Mouse (Mus musculus) embryonic facial prominence, embryonic 14.5 days (tissue): Measurements from ENCODE around the gene Fcgbp. TPM values are rescaled to one million over a fixed set of nuclear protein-coding genes. Genes with fewer than 3 reads are reported as not detected.
"Not testable (repeated sequence)": the region's sequence is repeated elsewhere in the genome, so short reads cannot be mapped to it uniquely, and the experiment has no call there.

Source experiments
- ATAC-seq: fragments of 200-750 bp; cut with Nextera tagmentation; 2 replicates; pipeline ENCODE4 v1.8.0; 2017; ENCODE audit warnings: low read depth, moderate number of reproducible peaks, moderate TSS enrichment
- DNase-seq: peaks from one replicate; pipeline ENCODE4 v3.0.0-alpha.2; 2015; ENCODE audit warnings: low spot score
- H3K27ac ChIP-seq: fragments of 300-500 bp; sonication (generic); replicated peaks from 2 replicates; pipeline ENCODE4 v1.5.1; 2014; ENCODE audit warnings: low read depth, mild to moderate bottlenecking, low read length, moderate library complexity
- H3K27me3 ChIP-seq: fragments of 300-500 bp; sonication (generic); replicated peaks from 2 replicates; pipeline ENCODE4 v1.6.1; 2014; ENCODE audit warnings: low read length; ENCODE audit not compliant: control insufficient read depth, insufficient read depth
- H3K36me3 ChIP-seq: fragments of 300-500 bp; sonication (generic); 2 replicates; pipeline ENCODE4 v1.6.1; 2014; ENCODE audit warnings: low read length, mixed read lengths; ENCODE audit not compliant: control insufficient read depth, insufficient read depth
- H3K4me1 ChIP-seq: fragments of 300-500 bp; sonication (generic); 2 replicates; pipeline ENCODE4 v1.6.1; 2014; ENCODE audit warnings: antibody characterized with exemption, low read length; ENCODE audit not compliant: control insufficient read depth, insufficient read depth
- H3K4me2 ChIP-seq: fragments of 300-500 bp; sonication (generic); 2 replicates; pipeline ENCODE4 v1.6.1; 2014; ENCODE audit warnings: low read depth, mild to moderate bottlenecking, low read length, moderate library complexity, mixed read lengths
- H3K4me3 ChIP-seq: fragments of 300-500 bp; sonication (generic); 2 replicates; pipeline ENCODE4 v1.5.1; 2014; ENCODE audit warnings: low read depth, mild to moderate bottlenecking, low read length
- H3K9ac ChIP-seq: fragments of 300-500 bp; sonication (generic); 2 replicates; pipeline ENCODE4 v1.6.1; 2014; ENCODE audit warnings: low read depth, mild to moderate bottlenecking, low read length, moderate library complexity, mixed read lengths
- H3K9me3 ChIP-seq: fragments of 300-500 bp; sonication (generic); 2 replicates; pipeline ENCODE4 v1.6.1; 2016; ENCODE audit warnings: low read length; ENCODE audit not compliant: control insufficient read depth
- WGBS: fragments of 180-500 bp; shearing (Covaris S2); extraction: QIAGEN DNeasy Blood & Tissue Kit; methylation state at CpG from one replicate; pipeline ENCODE4 v1.1.7; 2014; 5-methylcytosine and 5-hydroxymethylcytosine counted together
- polyA plus RNA-seq: library from polyadenylated mRNA; unstranded; fragments of >200 nt; fragmentation: Nextera tagmentation; extraction: Ambion mirVana; gene quantifications from 2 replicates; pipeline ENCODE4 v1.2.1, GENCODE M21; 2014

Fcgbp gene
- polyA plus RNA-seq, 1 experiment from 2014 or later: 0.58 TPM

DNA sequence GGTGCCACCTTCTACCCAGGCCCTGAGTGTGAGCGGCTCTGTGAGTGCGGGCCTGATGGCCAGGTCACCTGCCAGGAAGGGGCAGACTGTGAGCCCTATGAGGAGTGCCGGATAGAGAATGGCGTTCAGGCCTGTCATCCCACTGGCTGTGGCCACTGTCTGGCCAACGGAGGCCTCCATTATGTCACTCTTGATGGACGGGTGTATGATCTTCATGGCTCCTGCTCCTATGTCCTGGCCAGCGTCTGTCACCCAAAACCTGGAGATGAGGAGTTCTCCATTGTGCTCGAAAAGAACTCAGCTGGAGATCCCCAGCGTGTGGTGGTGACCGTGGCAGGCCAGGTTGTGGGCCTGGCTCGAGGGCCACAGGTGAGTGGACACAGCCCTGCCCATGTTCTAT, 35.2 kb downstream of the Fcgbp start:
- H3K27me3 ChIP-seq: no peaks in the 10 kb centered on the region; the same call in 1 of the 2 replicates
- DNase-seq: no peak
- H3K9me3 ChIP-seq: no peaks in the 10 kb centered on the region
- no peak overlapping the region for H3K4me3 ChIP-seq
- ATAC-seq: no peak
- no peaks in the 10 kb centered on the region for H3K36me3 ChIP-seq
- 91% methylated on average over 11 of the region's 11 CpGs for WGBS
- no peak overlapping the region for H3K4me2 ChIP-seq
- no peak overlapping the region for H3K27ac ChIP-seq
- H3K9ac ChIP-seq: no peak overlapping the region
- H3K4me1 ChIP-seq: no peaks in the 10 kb centered on the region

DNA sequence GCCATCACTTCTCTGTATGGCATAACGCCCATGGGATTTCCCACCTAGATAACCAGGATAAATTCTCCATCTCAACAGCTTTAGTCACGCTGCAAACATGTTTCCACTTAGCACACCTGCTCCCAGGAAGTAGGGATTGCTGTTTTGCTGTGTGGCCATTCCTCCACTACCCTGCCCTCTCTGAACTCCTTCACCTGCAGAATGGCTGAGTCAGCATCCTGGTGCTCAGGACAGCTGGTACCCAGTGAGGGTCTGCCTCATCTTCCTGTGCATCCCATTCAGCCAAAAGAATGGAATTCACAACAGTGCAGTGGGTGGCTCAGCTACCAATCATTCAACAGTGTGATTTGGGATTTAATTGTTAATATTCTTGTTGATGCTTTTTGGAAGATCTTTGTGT, 43.6 kb downstream of the Fcgbp start:
- ATAC-seq (no peak), DNase-seq (no peak)
- H3K36me3 ChIP-seq: no peaks in the 10 kb centered on the region
- no peaks in the 10 kb centered on the region for H3K9me3 ChIP-seq
- no peaks in the 10 kb centered on the region for H3K27me3 ChIP-seq
- no peak overlapping the region for H3K27ac ChIP-seq
- no peak overlapping the region for H3K4me3 ChIP-seq
- H3K4me2 ChIP-seq: no peak overlapping the region
- WGBS: 85% methylated on average over 2 of the region's 2 CpGs
- H3K4me1 ChIP-seq: no peaks in the 10 kb centered on the region
- H3K9ac ChIP-seq: no peak overlapping the region

DNA sequence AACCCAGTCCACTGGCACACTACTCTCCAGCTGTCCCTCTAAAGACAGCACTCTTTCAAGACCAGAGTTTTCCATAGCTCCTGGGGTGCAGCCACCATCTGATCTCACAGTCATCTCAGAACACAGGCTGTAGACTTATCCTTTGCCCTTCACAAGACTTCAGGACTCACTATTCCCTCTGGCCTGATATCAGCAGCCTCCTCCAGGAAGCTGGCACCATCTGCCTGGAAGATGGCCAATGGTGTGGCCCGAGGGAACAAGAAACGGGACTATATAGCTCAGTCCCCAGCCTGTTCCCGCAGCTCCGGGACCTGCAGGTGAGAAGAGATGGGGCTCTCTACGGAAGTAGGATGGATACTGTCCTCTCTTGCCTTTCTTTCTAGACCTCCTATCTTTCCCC, 58.1 kb downstream of the Fcgbp start, which contains the start of gene 9530053A07Rik:
Gene 9530053A07Rik, plus strand, starts transcription at position 301 of the 400 bp plus-strand sequence.
- ATAC-seq: no peak
- Histone ChIP-seq H3K27ac (no peak within 1 kb of the TSS), H3K4me2 (no peak within 1 kb of the TSS), H3K4me1 (no peaks in the 10 kb centered on the region), H3K9me3 (no peaks in the 10 kb centered on the region), H3K36me3 (no peaks in the 10 kb centered on the region), H3K27me3 (no peaks in the 10 kb centered on the region), H3K4me3 (no peak within 1 kb of the TSS), H3K9ac (no peak within 1 kb of the TSS)
- 86% methylated on average over 5 of the region's 5 CpGs for WGBS
- DNase-seq: no peak

DNA sequence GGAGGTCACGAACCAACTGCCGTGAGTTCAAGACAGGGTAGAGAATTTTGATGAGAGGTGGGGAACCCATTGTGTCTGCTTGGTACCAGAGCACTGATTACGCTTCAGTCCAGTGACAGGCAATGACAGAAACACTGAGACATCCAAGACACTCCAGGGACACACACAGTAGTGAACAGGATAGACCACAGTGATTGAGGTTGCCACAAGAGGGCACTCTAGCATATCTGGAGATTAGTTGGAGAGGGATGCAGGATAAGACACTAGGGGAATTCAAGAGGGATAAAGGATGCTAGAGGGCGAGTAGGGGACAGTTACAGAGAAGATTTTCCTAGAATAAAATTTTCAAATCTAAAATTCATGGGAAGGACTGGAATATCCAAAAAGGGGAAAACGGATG, 66.6 kb downstream of the Fcgbp start:
- no peak for ATAC-seq
- Histone ChIP-seq H3K27ac (no peak overlapping the region), H3K36me3 (no peaks in the 10 kb centered on the region), H3K9me3 (no peaks in the 10 kb centered on the region), H3K4me1 (no peaks in the 10 kb centered on the region), H3K27me3 (no peaks in the 10 kb centered on the region), H3K4me2 (no peak overlapping the region), H3K4me3 (no peak overlapping the region), H3K9ac (no peak overlapping the region)
- 60% methylated on average over 5 of the region's 5 CpGs for WGBS
- DNase-seq: peak; percentile 27

DNA sequence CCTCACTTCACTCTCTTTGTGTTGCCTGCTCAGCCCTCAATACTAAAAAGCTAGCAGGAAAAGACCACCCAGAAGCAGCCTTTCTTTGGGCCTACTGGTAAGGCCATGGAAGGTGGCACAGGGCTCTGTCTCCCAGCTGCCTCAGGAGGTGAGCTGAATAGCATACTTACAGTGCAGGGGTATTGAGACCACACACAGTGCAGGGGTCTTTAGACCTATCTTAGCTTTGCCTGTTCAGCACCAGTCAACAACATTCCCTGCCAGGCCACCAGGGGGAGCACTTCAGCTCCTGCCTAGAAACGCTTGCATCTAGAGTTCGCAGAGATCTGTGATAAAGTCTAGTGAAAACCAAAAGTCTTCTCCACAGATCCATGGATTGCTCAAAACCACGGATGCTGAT, 77.2 kb downstream of the Fcgbp start:
- 15% methylated on average over 3 of the region's 3 CpGs for WGBS
- Histone ChIP-seq H3K9ac (no peak overlapping the region), H3K27me3 (no peaks in the 10 kb centered on the region), H3K4me2 (no peak overlapping the region), H3K9me3 (peaks cover 6% of the 10 kb centered on the region; the same call in 1 of the 2 replicates), H3K4me1 (no peaks in the 10 kb centered on the region), H3K27ac (no peak overlapping the region), H3K36me3 (no peaks in the 10 kb centered on the region), H3K4me3 (no peak overlapping the region)
- DNase-seq (peak; percentile 64), ATAC-seq (peak; percentile 33; the same call in 1 of the 2 replicates)

DNA sequence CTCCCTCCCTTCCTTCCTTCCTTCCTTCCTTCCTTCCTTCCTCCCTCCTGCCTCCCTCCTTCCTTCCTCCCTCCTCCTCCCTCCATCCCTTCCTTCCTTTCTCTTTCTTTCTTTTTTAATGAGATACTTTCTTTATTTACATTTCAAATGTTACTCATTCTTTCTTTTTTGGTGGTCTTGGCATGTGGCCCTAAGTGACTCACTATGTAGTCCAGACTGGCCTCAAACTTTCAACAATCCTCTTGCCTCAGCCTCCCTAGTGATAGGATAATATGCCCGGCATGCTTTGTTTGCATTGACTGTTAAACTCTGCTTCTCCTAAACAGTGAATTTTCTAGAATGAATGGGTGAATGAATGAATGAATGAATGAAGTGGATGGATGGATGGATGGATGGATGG, 78.8 kb downstream of the Fcgbp start:
- WGBS: 89% methylated on average over 1 of the region's 1 CpGs
- Histone ChIP-seq H3K36me3 (no peaks in the 10 kb centered on the region), H3K9ac (no peak overlapping the region), H3K27ac (no peak overlapping the region), H3K9me3 (no peaks in the 10 kb centered on the region), H3K4me2 (no peak overlapping the region), H3K27me3 (no peaks in the 10 kb centered on the region), H3K4me1 (no peaks in the 10 kb centered on the region), H3K4me3 (no peak overlapping the region)
- ATAC-seq (no peak), DNase-seq (no peak)

DNA sequence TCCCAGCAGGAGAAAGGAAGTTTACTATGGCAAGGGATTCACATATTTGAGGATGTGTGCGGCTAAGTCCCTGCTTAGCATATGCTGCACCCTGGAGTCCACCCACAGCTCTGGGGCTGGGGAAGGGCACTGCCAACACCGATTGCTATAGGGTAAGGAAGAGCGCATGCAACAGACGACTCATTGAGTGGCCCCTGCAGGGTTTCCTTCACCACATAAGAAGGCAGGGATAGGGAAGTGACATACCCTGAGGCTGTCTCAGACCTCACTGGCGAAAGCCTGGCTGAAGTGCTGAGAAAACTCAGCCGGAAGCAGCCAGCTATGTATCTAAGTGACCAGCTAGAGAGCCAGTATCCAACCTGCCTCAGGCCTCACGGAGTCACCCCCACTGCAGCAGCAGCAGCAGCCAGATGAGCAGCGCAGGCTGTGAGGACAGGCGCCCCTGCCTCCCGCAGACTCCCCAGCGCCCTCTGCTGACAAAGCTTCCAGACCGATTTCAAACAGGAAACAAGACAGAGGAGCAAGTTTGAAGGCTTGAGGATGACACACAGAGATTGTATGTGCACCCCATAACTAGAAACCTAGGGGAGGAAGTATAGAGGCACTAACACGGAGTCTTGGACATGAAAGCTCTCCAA, 80.7 kb downstream of the Fcgbp start:
- Histone ChIP-seq H3K9me3 (no peaks in the 10 kb centered on the region), H3K36me3 (no peaks in the 10 kb centered on the region), H3K27ac (no peak overlapping the region), H3K4me1 (no peaks in the 10 kb centered on the region), H3K4me3 (no peak overlapping the region), H3K4me2 (no peak overlapping the region), H3K9ac (no peak overlapping the region), H3K27me3 (no peaks in the 10 kb centered on the region)
- WGBS: 9% methylated on average over 13 of the region's 13 CpGs
- DNase-seq (peak; percentile 34), ATAC-seq (peak; percentile 63; the same call in 1 of the 2 replicates)

DNA sequence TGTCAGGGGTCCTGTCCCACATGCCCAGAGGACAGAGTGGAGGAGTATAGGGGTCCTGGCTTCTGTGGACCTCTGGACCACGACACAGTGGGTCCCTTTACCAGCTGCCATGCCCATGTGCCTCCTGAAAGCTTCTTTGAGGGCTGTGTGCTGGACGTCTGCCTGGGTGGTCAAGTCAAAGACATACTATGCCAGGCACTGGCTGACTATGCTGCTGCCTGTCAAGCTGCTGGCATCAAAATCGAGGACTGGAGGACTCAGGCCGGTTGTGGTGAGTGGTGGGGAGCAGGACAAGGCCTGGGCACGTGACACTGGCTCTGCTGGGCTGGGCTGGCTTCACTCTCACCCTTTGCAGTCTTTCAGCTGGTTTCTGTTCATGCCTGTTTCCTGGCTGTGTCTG, 82.6 kb downstream of the Fcgbp start:
- WGBS: 25% methylated on average over 5 of the region's 5 CpGs

DNA sequence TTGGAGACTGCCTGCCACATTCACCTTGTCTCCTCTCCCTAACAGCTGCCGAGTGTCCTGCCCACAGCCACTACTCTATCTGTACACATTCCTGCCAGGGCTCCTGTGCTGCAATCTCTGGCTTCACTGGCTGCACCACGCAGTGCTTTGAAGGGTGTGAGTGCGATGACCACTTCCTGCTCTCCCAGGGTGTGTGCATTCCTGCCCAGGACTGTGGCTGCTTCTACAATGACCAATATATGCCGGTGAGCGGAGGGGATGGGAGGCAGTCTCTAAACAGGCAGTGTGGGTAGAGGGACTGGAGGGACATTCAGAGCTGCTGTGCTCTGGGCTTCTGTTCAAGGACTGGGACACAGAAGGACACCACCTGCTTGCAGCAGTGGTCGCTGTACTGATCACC, 88.3 kb downstream of the Fcgbp start:
- no peaks in the 10 kb centered on the region for H3K9me3 ChIP-seq
- DNase-seq (no peak), ATAC-seq (no peak)
- no peaks in the 10 kb centered on the region for H3K27me3 ChIP-seq
- WGBS: 55% methylated on average over 6 of the region's 6 CpGs
- no peaks in the 10 kb centered on the region for H3K36me3 ChIP-seq
- no peak overlapping the region for H3K4me3 ChIP-seq
- no peak overlapping the region for H3K27ac ChIP-seq
- H3K4me1 ChIP-seq: no peaks in the 10 kb centered on the region
- H3K9ac ChIP-seq: no peak overlapping the region
- H3K4me2 ChIP-seq: no peak overlapping the region

More for the DNA sequence above, 82.6 kb downstream of the Fcgbp start:
- H3K4me2 ChIP-seq, ATAC-seq, H3K4me3 ChIP-seq, H3K36me3 ChIP-seq, H3K9ac ChIP-seq, H3K27ac ChIP-seq, H3K27me3 ChIP-seq, DNase-seq, H3K9me3 ChIP-seq, H3K4me1 ChIP-seq: not testable (repeated sequence)
